Mouse (Mus musculus) stomach, postnatal 0 days (tissue): ENCODE measurements at regions not wholly inside any gene's neighbourhood (a gene's known extent, or its start where the extent isn't known, plus 50 kb on each side); places are given as distances from the start of the nearest gene placed in this dataset.

Experiments used
- CTCF ChIP-seq: IDR thresholded peaks from 2 replicates; pipeline ENCODE4 v1.5.1; 2016; ENCODE audit warnings: antibody characterized with exemption, low read depth, mild to moderate bottlenecking, moderate library complexity
- EP300 ChIP-seq: optimal IDR thresholded peaks from 2 replicates; pipeline ENCODE3; 2016; ENCODE audit warnings: antibody characterized with exemption

GRCm38 (mm10) chr7:136443436-136443835 is 451.0 kb upstream of the Mgmt start:
- TF ChIP-seq EP300 (no peak), CTCF (no peak)
